Mouse (Mus musculus) cerebellum, postnatal 14 days (tissue): ENCODE measurements around the gene Rmnd5b.
"Not testable (repeated sequence)": the region's sequence is repeated elsewhere in the genome, so short reads cannot be mapped to it uniquely, and the experiment has no call there.

Source experiments
- DNase-seq, 2 experiments: peaks; one replicate each; pipeline ENCODE4 v3.0.0; 2021; ENCODE audit warnings: mixed read lengths in 2 of 2

The Rmnd5b gene

GRCm38 (mm10) chr11:51635525-51636322 lies at the start of gene Rmnd5b:
Gene Rmnd5b (minus strand): TSS chr11:51635896.
- DNase-seq: peak; percentile 93 to 94

GRCm38 (mm10) chr11:51681976-51682374 lies 46.3 kb upstream of the Rmnd5b start:
- peak in 1 of 2 experiments; percentile 8 for DNase-seq

- DNase-seq: peak; percentile 91 to 95
Observed at GRCm38 (mm10) chr11:51681324-51681975, 45.8 kb upstream of the Rmnd5b start.

GRCm38 (mm10) chr11:51679466-51679865 lies 43.8 kb upstream of the Rmnd5b start:
- no peak for DNase-seq

- no peak for DNase-seq
Observed at GRCm38 (mm10) chr11:51677737-51678418, 42.2 kb upstream of the Rmnd5b start.

- DNase-seq: no peak
Observed at GRCm38 (mm10) chr11:51675386-51675785, 39.7 kb upstream of the Rmnd5b start.

GRCm38 (mm10) chr11:51673291-51673690 lies 37.6 kb upstream of the Rmnd5b start:
- DNase-seq: peak; percentile 18 to 25

GRCm38 (mm10) chr11:51671376-51671775 lies 35.7 kb upstream of the Rmnd5b start:
- DNase-seq: no peak

GRCm38 (mm10) chr11:51670846-51671245 lies 35.1 kb upstream of the Rmnd5b start:
- no peak for DNase-seq

GRCm38 (mm10) chr11:51664747-51665146 lies 29.1 kb upstream of the Rmnd5b start:
- not testable (repeated sequence) for DNase-seq

- DNase-seq: no peak
Observed at GRCm38 (mm10) chr11:51662632-51663031, 26.9 kb upstream of the Rmnd5b start.

GRCm38 (mm10) chr11:51661867-51662365 lies 26.2 kb upstream of the Rmnd5b start:
- DNase-seq: no peak

- no peak for DNase-seq
Observed at GRCm38 (mm10) chr11:51658705-51659104, 23.0 kb upstream of the Rmnd5b start.

- DNase-seq: no peak
Observed at GRCm38 (mm10) chr11:51658291-51658690, 22.6 kb upstream of the Rmnd5b start.

- no peak for DNase-seq
Observed at GRCm38 (mm10) chr11:51656798-51657521, 21.3 kb upstream of the Rmnd5b start.

GRCm38 (mm10) chr11:51654891-51655290 lies 19.2 kb upstream of the Rmnd5b start:
- DNase-seq: no peak

GRCm38 (mm10) chr11:51653736-51654135 lies 18.0 kb upstream of the Rmnd5b start:
- DNase-seq: no peak

- no peak for DNase-seq
Observed at GRCm38 (mm10) chr11:51652889-51653418, 17.3 kb upstream of the Rmnd5b start.

GRCm38 (mm10) chr11:51650691-51651515 lies 15.2 kb upstream of the Rmnd5b start, which contains the start of the genes N4bp3 and D930048N14Rik:
Gene N4bp3 (minus strand): TSS chr11:51650842.
Gene D930048N14Rik (plus strand): TSS chr11:51650954.
- peak; percentile 54 to 64 for DNase-seq

GRCm38 (mm10) chr11:51650261-51650660 lies 14.6 kb upstream of the Rmnd5b start:
- peak in 1 of 2 experiments; percentile 45 for DNase-seq

- DNase-seq: peak in 1 of 2 experiments; percentile 24
Observed at GRCm38 (mm10) chr11:51649889-51650199, 14.1 kb upstream of the Rmnd5b start.
